8 mouse cellular contexts compared by ENCODE assay signal in genomic region chr13:41000140-41000925, GRCm38 (mm10). TPM values are rescaled to one million over a fixed set of nuclear protein-coding genes. Genes with fewer than 3 reads are reported as not detected.
DNase-seq lines count a peak whose midpoint lies in the region; ATAC-seq and TF ChIP-seq lines count a peak whose summit lies in the region.

No protein-coding gene starts in this region.

- intact Hi-C loops in heart, postnatal 25 days (cut with DNase I) = loop anchor here (2.0 kb wide), 1 partner anchor 16 kb away; the partner anchor contains the start of gene Tmem14c

- H3K27ac ChIP-seq in forebrain, embryonic 16.5 days (ENCODE audit: low read length) = peak overlapping the region; percentile 98
- peak overlapping the region; percentile 96 for H3K27ac ChIP-seq in hindbrain, embryonic 13.5 days
- peak overlapping the region; percentile 94 for H3K27ac ChIP-seq in limb, embryonic 13.5 days
- peak overlapping the region; percentile 94 for H3K27ac ChIP-seq in midbrain, embryonic 12.5 days (replicated peaks)
- H3K27ac ChIP-seq in stomach, postnatal 0 days (replicated peaks) = peak overlapping the region; percentile 98

- H3K4me2 ChIP-seq in forebrain, embryonic 16.5 days (ENCODE audit: low read length) = peak overlapping the region; percentile 73
- H3K4me2 ChIP-seq in hindbrain, embryonic 13.5 days = peak overlapping the region; percentile 87
- H3K4me2 ChIP-seq in limb, embryonic 13.5 days (replicated peaks) = peak overlapping the region; percentile 90
- peak overlapping the region; percentile 90 for H3K4me2 ChIP-seq in midbrain, embryonic 12.5 days (replicated peaks)
- H3K4me2 ChIP-seq in stomach, postnatal 0 days (replicated peaks; ENCODE audit: low read depth) = peak overlapping the region; percentile 68

- H3K9me3 ChIP-seq in forebrain, embryonic 16.5 days (ENCODE audit: control insufficient read depth, low read length) = no peaks in the 10 kb centered on the region
- no peaks in the 10 kb centered on the region for H3K9me3 ChIP-seq in hindbrain, embryonic 13.5 days
- no peaks in the 10 kb centered on the region for H3K9me3 ChIP-seq in limb, embryonic 13.5 days
- no peaks in the 10 kb centered on the region for H3K9me3 ChIP-seq in midbrain, embryonic 12.5 days
- H3K9me3 ChIP-seq in stomach, postnatal 0 days (ENCODE audit: control insufficient read depth, low read length) = no peaks in the 10 kb centered on the region

- peak; percentile 69 for TF ChIP-seq CTCF in stomach, postnatal 0 days (IDR thresholded peaks at IDR 0.05; ENCODE audit: low read depth)

- H3K9ac ChIP-seq in forebrain, embryonic 16.5 days (replicated peaks; ENCODE audit: low read depth, low read length) = peak overlapping the region; percentile 83
- peak overlapping the region; percentile 90 for H3K9ac ChIP-seq in hindbrain, embryonic 13.5 days
- H3K9ac ChIP-seq in limb, embryonic 13.5 days = peak overlapping the region; percentile 91
- H3K9ac ChIP-seq in midbrain, embryonic 12.5 days (replicated peaks) = peak overlapping the region; percentile 70
- H3K9ac ChIP-seq in stomach, postnatal 0 days (ENCODE audit: low read length) = peak overlapping the region; percentile 85

- H3K4me1 ChIP-seq in forebrain, embryonic 16.5 days (replicated peaks; ENCODE audit: control insufficient read depth, insufficient read depth, low read length) = peaks cover 11% of the 10 kb centered on the region
- peaks cover 23% of the 10 kb centered on the region for H3K4me1 ChIP-seq in hindbrain, embryonic 13.5 days (replicated peaks)
- H3K4me1 ChIP-seq in limb, embryonic 13.5 days = peaks cover 12% of the 10 kb centered on the region
- H3K4me1 ChIP-seq in midbrain, embryonic 12.5 days = peaks cover 17% of the 10 kb centered on the region
- H3K4me1 ChIP-seq in stomach, postnatal 0 days (replicated peaks; ENCODE audit: control insufficient read depth, insufficient read depth) = 0 out of 2 replicates have a peak, but pooled peaks cover 3% of the 10 kb centered on the region

- H3K4me3 ChIP-seq in forebrain, embryonic 16.5 days (replicated peaks; ENCODE audit: low read length) = peak overlapping the region; percentile 66
- peak overlapping the region; percentile 91 for H3K4me3 ChIP-seq in hindbrain, embryonic 13.5 days
- peak overlapping the region; percentile 96 for H3K4me3 ChIP-seq in limb, embryonic 13.5 days
- H3K4me3 ChIP-seq in midbrain, embryonic 12.5 days = peak overlapping the region; percentile 96
- H3K4me3 ChIP-seq in stomach, postnatal 0 days (ENCODE audit: low read depth, low read length) = peak overlapping the region; percentile 97

- H3K36me3 ChIP-seq in forebrain, embryonic 16.5 days (ENCODE audit: control insufficient read depth, insufficient read depth) = no peaks in the 10 kb centered on the region
- peaks cover 10% of the 10 kb centered on the region for H3K36me3 ChIP-seq in hindbrain, embryonic 13.5 days
- peaks cover 15% of the 10 kb centered on the region for H3K36me3 ChIP-seq in limb, embryonic 13.5 days
- peaks cover 7% of the 10 kb centered on the region for H3K36me3 ChIP-seq in midbrain, embryonic 12.5 days
- 0 out of 2 replicates have a peak, but pooled peaks cover 2% of the 10 kb centered on the region for H3K36me3 ChIP-seq in stomach, postnatal 0 days (ENCODE audit: control insufficient read depth, insufficient read depth, low read length)

- no peak for TF ChIP-seq EP300 in stomach, postnatal 0 days (optimal IDR thresholded peaks at IDR 0.05)

- ATAC-seq in cerebellum, adult (ENCODE audit: insufficient number of reproducible peaks, low FRiP score, low TSS enrichment) = peak; percentile 37
- ATAC-seq in forebrain, embryonic 16.5 days = peak; percentile 35
- ATAC-seq in hindbrain, embryonic 13.5 days (ENCODE audit: low FRiP score) = peak; percentile 63
- peak; percentile 16; the same call in 1 of the 2 replicates for ATAC-seq in limb, embryonic 13.5 days (ENCODE audit: low FRiP score, low read depth)
- ATAC-seq in midbrain, embryonic 12.5 days (ENCODE audit: low FRiP score, low read depth) = peak; percentile 55
- peak; percentile 40 for ATAC-seq in stomach, postnatal 0 days (ENCODE audit: low FRiP score, low TSS enrichment)

- no peaks in the 10 kb centered on the region for H3K27me3 ChIP-seq in forebrain, embryonic 16.5 days (replicated peaks; ENCODE audit: control insufficient read depth, insufficient read depth, low read length)
- H3K27me3 ChIP-seq in hindbrain, embryonic 13.5 days = no peaks in the 10 kb centered on the region
- no peaks in the 10 kb centered on the region for H3K27me3 ChIP-seq in limb, embryonic 13.5 days
- no peaks in the 10 kb centered on the region for H3K27me3 ChIP-seq in midbrain, embryonic 12.5 days
- no peaks in the 10 kb centered on the region for H3K27me3 ChIP-seq in stomach, postnatal 0 days (ENCODE audit: control insufficient read depth, insufficient read depth, low read length)

- WGBS in forebrain, embryonic 16.5 days = 3% methylated on average over 25 of the region's 25 CpGs
- under 1% methylated on average over 25 of the region's 25 CpGs for WGBS in hindbrain, embryonic 13.5 days
- 2% methylated on average over 25 of the region's 25 CpGs for WGBS in limb, embryonic 13.5 days
- WGBS in midbrain, embryonic 12.5 days = 1% methylated on average over 25 of the region's 25 CpGs
- 1% methylated on average over 25 of the region's 25 CpGs for WGBS in stomach, postnatal 0 days

- DNase-seq in heart, adult 11 months = peak; percentile 95
- DNase-seq in heart, postnatal 25 days (ENCODE audit: low spot score) = no peak
- peak; percentile 59 for DNase-seq in stomach, postnatal 0 days (ENCODE audit: low spot score)

RNA-seq across cellular contexts. Expression of gene Pak1ip1, which starts 0.5 kb away (rescaled TPM):
- 10 to 100 TPM; 24.3 to 24.8 TPM for total RNA-seq in heart, postnatal 25 days (2021)
- 71.7 and 81.0 TPM in 2 replicates for polyA plus RNA-seq in forebrain, embryonic 16.5 days (2015; fragmentation: Nextera tagmentation; extraction: Ambion mirVana)
- polyA plus RNA-seq in hindbrain, embryonic 13.5 days (2015; fragmentation: Nextera tagmentation; extraction: Ambion mirVana) = 66.3 and 68.8 TPM in 2 replicates
- 50.3 and 53.1 TPM in 2 replicates for polyA plus RNA-seq in limb, embryonic 13.5 days (2015; fragmentation: Nextera tagmentation; extraction: Ambion mirVana)
- 78.5 and 82.8 TPM in 2 replicates for polyA plus RNA-seq in midbrain, embryonic 12.5 days (2016; fragmentation: Nextera tagmentation; extraction: Ambion mirVana)
- polyA plus RNA-seq in stomach, postnatal 0 days (2015; fragmentation: Nextera tagmentation; extraction: Ambion mirVana) = 60.2 and 63.8 TPM in 2 replicates

RNA-seq across cellular contexts. Expression of gene Tmem14c, which starts 15.8 kb away (rescaled TPM):
- total RNA-seq in heart, postnatal 25 days (2021) = 100 to 1,000 TPM; 188 to 203 TPM
- 109 and 113 TPM in 2 replicates for polyA plus RNA-seq in forebrain, embryonic 16.5 days (2015; fragmentation: Nextera tagmentation; extraction: Ambion mirVana)
- polyA plus RNA-seq in hindbrain, embryonic 13.5 days (2015; fragmentation: Nextera tagmentation; extraction: Ambion mirVana) = 132 and 137 TPM in 2 replicates
- 195 and 201 TPM in 2 replicates for polyA plus RNA-seq in limb, embryonic 13.5 days (2015; fragmentation: Nextera tagmentation; extraction: Ambion mirVana)
- 140 and 151 TPM in 2 replicates for polyA plus RNA-seq in midbrain, embryonic 12.5 days (2016; fragmentation: Nextera tagmentation; extraction: Ambion mirVana)
- polyA plus RNA-seq in stomach, postnatal 0 days (2015; fragmentation: Nextera tagmentation; extraction: Ambion mirVana) = 298 and 302 TPM in 2 replicates
